Mouse (Mus musculus) liver, adult (tissue): ENCODE measurements around the gene Pdxdc1.
A peak's percentile ranks its signal among the peaks of the same experiment; 100 is the strongest.

Experiments used
- GATA4 ChIP-seq: IDR thresholded peaks from 2 replicates; pipeline ENCODE4 v1.6.1; 2014; ENCODE audit warnings: mild to moderate bottlenecking, low read length; ENCODE audit not compliant: insufficient replicate concordance

Gene Pdxdc1

DNA sequence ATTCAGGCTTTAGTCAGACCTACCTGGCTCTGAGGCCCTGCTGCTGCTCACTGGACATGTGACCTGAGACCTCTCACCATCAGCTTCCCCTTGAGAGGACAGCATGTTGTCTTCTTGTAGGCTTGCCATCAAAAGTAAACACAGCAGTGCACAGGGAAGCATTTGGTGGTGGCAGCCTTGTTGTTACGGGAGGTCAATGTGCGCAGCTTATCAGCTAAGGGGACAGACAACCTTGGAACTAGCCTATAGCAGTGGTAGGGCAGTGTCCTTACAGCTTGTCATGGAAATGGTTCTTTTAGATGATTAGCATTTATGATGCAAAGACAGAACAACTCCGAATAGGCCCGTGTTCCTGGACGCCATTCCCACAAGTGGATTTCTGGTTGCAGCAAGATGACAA is 68.5 kb downstream of the Pdxdc1 start:
- TF ChIP-seq GATA4 = no peak

GRCm38 (mm10) chr16:13831606-13832005 is 71.3 kb downstream of the Pdxdc1 start:
- no peak for TF ChIP-seq GATA4

DNA sequence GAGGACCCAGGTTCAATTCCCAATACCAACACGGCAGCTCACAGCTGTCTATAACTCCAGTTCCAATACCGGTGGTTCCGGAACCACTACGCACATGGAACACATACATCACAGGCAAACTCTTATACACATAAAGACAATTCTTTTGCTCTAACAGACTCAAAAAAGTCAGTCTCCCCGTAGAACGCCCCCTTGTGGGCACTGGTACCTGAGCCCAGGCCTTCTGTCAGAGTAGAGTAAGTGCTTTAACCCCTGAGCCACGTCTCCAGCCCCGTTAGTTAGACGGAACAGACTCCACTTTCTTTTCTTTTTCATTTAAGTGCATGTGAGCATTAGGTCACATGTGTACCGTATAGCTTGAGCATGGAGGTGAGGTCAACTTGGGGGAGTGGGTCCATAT is 72.5 kb downstream of the Pdxdc1 start:
- no peak for TF ChIP-seq GATA4

GRCm38 (mm10) chr16:13826511-13826910 is 76.4 kb downstream of the Pdxdc1 start:
- TF ChIP-seq GATA4 = no peak

- TF ChIP-seq GATA4 = no peak
Observed at GRCm38 (mm10) chr16:13825781-13826490, 77.0 kb downstream of the Pdxdc1 start.

GRCm38 (mm10) chr16:13820771-13821170 is 82.2 kb downstream of the Pdxdc1 start:
- TF ChIP-seq GATA4 = no peak

- TF ChIP-seq GATA4 = no peak
Observed at GRCm38 (mm10) chr16:13819806-13820500, 83.0 kb downstream of the Pdxdc1 start.

- TF ChIP-seq GATA4 = no peak
Observed at GRCm38 (mm10) chr16:13819394-13819743, 83.6 kb downstream of the Pdxdc1 start.

DNA sequence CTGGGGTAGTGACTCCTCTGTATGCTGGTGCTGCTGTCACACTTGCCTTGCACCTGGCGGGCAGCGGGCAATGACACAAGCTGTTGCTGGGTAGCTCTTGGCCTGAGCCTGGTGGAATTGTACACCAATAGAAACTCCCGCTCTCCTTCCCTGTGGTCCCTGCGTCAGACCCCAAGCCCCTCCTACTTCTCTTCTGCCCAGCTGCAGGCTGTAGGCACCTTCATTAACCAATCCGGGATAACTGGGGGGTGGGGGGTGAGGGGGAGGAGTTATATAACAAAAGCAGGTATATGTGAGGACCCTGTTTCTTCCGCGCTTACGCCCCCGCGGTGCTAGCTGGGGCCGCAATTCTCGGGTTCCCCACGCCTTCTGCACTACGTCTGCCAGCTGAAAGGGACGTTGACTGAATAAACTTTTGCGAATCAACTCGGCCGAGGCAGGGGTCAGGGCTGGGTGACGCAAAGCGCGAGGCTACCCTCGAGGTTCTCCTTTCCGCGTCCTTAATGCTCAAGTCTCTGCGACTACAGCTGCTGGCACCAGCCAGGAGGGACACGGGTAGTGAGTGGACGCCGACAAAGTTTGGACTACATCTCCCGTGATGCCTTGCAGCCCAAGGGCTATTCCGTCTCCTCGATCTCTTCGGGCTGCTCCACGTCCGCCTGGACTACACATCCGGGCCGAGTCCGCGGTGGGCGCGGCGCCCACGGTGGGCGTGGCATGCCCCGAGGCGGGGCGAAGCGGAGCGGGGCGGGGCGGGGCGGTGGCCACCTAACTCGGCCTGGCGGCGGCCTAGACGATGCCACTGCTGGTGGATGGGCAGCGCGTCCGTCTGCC is 84.2 kb downstream of the Pdxdc1 start, which contains the start of gene Ntan1:
Gene Ntan1 (plus strand): TSS at position 286 of the 834 bp plus-strand sequence.
- no peak for TF ChIP-seq GATA4

GRCm38 (mm10) chr16:13813200-13813599 is 89.7 kb downstream of the Pdxdc1 start:
- no peak for TF ChIP-seq GATA4

DNA sequence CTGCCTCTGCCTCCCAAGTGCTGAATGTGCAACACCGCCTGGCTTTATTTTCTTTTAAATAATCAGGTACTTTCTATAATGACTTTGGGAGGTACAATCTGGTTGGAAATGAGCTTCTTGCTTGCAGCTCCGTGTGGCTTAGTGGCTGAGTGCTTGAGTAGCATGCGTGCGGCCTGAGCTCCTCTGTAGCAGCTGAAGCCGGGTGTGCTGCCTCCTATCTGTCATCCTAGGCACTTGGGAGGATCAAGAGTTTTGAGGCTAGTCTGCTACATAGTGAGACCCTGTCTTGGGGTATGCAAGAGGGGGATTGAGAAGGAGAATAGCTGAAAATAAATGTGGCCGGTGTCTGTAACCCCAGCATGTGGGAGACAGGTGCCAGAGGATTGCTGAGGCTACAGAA is 90.8 kb downstream of the Pdxdc1 start:
- no peak for TF ChIP-seq GATA4

DNA sequence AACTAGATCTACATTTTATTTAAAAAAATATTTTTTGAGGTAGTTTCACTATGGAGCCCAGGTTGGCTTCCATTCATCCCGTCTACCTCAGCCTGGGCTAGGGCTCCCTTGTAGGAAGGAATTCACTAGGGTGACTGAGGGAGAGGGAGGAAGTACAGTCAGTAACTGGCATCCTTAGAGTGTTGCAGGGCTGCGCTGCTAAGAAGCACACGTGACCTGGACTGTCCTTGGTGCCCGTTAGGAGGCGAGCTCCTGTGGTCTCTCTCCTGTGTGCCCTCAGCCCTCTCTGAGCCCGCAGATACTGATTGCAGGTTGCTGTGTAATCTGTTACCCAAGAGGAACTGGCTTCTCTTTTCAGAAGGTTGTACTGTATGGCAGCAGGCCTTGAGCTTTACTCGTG is 94.5 kb downstream of the Pdxdc1 start:
- TF ChIP-seq GATA4 = no peak

GRCm38 (mm10) chr16:13807616-13808015 is 95.3 kb downstream of the Pdxdc1 start:
- TF ChIP-seq GATA4 = no peak

DNA sequence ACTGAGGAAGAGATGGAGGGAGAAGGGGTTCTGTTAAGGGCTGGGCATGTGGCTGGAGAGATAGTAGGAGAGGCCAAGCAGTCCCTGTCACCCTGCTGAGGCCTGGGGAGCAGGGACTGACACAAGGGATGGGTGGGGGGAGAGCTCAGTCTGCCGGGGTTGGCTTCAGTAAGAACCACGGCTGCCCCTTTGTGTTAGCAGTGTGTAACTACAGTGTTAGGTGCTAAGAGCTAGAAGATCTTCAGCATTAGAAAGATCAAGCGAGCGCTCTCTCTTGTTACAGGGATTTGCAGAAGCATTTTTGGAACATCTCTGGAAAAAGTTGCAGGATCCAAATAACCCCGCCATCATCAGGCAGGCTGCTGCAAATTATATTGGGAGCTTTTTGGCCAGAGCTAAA is 98.3 kb downstream of the Pdxdc1 start:
- no peak for TF ChIP-seq GATA4

GRCm38 (mm10) chr16:13801231-13801630 is 101.7 kb downstream of the Pdxdc1 start:
- TF ChIP-seq GATA4 = peak; percentile 62; the same call in 1 of the 2 replicates

DNA sequence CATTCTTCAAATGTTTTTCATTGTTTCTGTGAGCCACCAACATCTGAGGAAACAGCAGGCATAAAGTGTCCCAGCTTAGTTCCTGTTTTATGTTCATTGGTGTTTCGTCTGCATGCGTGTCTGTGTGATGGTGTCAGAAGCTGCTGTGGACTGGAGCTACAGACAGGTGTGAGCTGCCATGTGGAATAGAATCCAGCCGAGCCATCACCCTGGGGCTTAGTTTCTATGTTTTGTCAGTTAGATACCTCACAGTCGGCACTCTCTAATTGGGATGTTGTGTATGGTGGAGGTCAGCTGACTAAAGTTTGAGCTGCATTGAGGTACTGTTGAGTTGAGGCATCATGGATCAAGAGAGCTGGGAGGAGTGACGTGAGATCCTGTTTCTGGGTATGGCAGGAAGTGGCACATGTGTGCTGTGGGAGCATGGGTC is 106.2 kb downstream of the Pdxdc1 start:
- no peak for TF ChIP-seq GATA4
